Mouse (Mus musculus): Measurements from ENCODE around the gene Taf11. TPM values are rescaled to one million over a fixed set of nuclear protein-coding genes. Genes with fewer than 3 reads are reported as not detected.
A peak's percentile ranks its signal among the peaks of the same experiment; 100 is the strongest.

Gene Taf11
- 10 to 100 TPM; 27.5 to 27.6 TPM for total RNA-seq (2021)
- long read RNA-seq, experiment 1, transcript Taf11-201 (5 exons, 1,220 nt): major isoform, 11 of 13 reads
- long read RNA-seq, experiment 1, partial matches to known transcripts: 0 of 13 reads
- long read RNA-seq, experiment 1, other reads (novel, unspliced or antisense): 2 of 13 reads
- long read RNA-seq, experiment 2, transcript Taf11-201 (5 exons, 1,220 nt): major isoform, 28 of 38 reads
- long read RNA-seq, experiment 2, partial matches to known transcripts: 1 of 38 reads
- long read RNA-seq, experiment 2, other reads (novel, unspliced or antisense): 7 of 38 reads

DNA sequence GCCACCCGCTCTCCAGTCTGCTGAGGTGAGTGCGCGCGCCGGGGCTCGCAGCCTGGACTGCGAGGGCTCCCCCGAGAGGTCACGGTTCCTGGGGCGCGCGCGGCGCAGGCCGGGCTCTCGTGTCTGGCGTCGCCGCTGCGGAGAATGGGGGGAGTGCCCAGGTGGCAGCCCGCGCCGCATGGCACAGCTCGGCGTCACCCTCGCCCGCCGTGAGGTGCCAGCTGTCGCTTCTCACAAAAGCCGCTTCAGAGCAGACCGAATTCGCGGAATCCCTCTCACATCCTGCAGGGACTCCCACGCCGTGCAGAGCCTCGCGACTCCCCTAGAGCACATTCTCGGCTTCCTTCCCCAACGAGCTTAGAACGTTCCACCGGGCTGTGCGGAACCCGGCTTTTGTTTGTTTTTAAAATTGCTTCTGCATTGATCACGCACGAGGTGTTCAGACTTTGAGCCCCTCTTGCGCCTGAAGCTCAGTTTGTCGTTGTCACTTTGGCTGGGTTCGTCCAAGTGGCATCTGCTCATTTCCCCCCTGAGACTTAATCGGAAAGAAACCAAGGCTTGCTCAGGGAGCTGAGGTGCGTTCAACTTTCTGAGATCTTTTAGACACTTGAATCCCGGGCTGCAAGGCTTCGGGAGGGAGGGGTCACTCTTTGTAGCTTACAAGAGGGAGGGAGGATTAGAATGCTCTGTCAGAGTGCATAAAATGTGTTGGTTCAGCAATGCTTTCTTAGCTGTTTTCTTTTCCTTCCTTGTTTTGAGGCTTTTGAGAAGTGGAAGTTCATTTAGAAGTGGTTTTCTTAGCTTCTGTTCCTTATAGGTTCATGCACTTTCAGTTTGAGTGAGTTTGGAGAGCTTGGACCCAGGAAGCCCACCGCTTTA is at the start of gene Taf11:
Gene Taf11 (minus strand): TSS at position 223 of the 879 bp plus-strand sequence.
- peak in 1 of 2 experiments; percentile 24 for DNase-seq (ENCODE audit: low spot score in 2 of 2)

DNA sequence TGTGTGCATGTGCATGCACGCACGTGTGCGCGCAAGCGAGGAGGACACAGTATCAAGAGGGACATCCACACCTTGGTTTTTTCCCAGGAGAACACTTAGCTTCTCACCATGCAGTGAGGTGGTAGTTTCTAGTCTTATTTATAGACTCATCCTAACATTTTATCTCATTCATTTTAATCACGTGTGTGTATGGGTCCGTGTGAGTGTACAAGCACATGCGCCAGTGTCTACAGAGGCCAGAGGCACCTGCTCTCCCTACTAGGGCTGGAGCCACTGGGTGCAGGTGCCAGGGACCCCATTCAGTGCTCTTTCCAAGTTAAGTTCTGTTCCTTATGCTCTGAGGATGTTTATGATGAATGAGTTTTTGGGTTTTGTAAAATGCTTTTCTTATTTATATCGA is 48.0 kb upstream of the Taf11 start:
- no peak for DNase-seq (ENCODE audit: low spot score in 2 of 2)

GRCm38 (mm10) chr17:27954629-27955402 is 45.2 kb upstream of the Taf11 start:
- no peak for DNase-seq (ENCODE audit: low spot score in 2 of 2)

DNA sequence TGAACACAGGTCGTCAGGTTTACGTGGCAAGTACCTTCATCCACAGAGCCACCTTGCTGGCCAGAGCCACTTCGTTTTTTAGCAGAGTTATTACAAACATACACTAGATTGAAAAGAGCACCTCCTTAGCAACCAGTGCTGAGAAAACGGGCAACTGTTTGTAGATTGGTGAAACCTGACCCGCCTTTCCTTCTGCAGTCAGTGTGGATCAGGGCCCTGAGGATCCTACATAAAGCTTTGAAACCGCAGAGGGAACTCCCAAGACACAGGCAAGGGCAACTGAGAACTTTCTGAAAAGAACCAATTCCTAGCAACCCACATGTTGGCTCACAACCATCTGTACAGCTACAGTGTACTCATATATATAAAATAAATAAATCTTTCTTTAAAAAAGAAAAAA is 43.5 kb upstream of the Taf11 start:
- DNase-seq (ENCODE audit: low spot score in 2 of 2): no peak

- no peak for DNase-seq (ENCODE audit: low spot score in 2 of 2)
Measured at GRCm38 (mm10) chr17:27947155-27947554, 37.5 kb upstream of the Taf11 start.

GRCm38 (mm10) chr17:27946371-27946770 is 36.7 kb upstream of the Taf11 start:
- no peak for DNase-seq (ENCODE audit: low spot score in 2 of 2)

DNA sequence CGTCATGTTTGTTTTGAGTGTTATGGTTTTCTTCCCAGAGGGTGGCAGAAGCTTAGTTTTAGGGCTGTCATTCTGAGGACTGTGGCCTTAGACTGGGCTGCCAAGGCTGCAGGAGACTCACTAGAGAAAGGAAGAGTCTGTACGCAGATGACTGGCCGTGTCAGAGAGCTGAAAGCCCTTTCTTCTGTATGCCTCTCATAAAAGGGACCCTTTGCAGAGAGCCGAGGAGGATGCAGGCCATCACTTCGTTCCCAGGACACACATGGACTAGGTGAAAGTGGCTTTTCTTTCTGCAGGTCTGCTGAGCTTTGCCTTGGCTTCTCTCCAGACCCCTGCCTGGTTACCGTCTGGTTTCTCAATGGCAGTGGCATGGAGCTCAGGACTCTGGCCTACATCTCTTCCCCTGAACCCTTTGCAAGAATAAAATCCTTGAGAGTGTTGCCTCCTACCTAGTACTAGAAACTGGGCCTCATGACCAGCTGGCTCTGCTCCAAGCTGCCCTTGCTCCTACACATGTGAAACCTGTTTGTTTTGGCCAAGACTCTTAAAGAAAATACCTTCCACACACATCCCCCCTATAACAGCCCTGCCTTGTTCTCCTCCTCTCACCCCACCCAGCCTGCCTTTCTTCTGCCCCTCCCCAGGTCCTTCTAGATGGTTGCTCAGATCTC is 36.0 kb upstream of the Taf11 start:
- no peak for DNase-seq (ENCODE audit: low spot score in 2 of 2)

DNA sequence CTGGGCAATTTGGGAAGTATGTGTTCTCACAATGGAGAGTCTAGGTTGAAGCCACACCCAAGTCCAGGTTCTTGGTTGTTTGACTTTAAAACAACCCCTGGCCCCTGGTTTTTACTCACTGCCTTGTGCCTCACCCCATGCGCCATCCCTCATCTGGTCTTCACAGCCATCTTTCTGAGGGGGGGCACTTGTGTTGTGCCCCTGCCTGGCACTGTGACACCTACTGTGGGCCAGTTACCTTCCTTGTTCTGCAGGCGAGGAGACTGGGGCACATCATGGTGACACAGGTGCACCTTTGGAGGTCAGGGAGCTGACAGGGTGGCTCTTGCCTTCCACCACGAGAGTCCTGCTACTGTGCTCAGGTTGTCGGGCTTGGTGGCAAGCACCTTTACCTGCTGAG is 32.5 kb upstream of the Taf11 start:
- no peak for DNase-seq (ENCODE audit: low spot score in 2 of 2)

GRCm38 (mm10) chr17:27941698-27942097 is 32.1 kb upstream of the Taf11 start:
- no peak for DNase-seq (ENCODE audit: low spot score in 2 of 2)

GRCm38 (mm10) chr17:27941178-27941577 is 31.5 kb upstream of the Taf11 start:
- DNase-seq (ENCODE audit: low spot score in 2 of 2): no peak

DNA sequence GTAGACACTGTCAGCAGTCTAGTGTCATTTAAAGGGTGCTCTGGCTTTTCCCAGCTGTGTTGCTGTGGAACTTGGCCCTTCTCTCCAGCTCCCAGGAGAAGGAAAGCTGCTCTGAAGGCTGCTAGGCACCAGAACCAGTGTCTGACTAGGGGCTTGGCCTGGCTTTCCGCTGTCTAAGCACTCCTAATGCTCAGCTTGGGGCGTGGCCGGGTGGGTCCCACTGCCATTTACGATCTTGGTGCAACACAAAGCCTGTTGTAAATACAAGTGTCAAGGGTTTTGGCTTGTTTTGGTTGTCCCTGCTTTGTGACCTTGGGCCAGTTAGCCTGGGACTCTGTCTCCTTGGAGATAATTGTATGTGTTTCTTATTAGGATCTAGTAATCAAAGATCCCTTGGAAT is 30.7 kb upstream of the Taf11 start:
- no peak for DNase-seq (ENCODE audit: low spot score in 2 of 2)

GRCm38 (mm10) chr17:27939028-27939427 is 29.4 kb upstream of the Taf11 start:
- no peak for DNase-seq (ENCODE audit: low spot score in 2 of 2)

GRCm38 (mm10) chr17:27938121-27938754 is 28.6 kb upstream of the Taf11 start:
- no peak for DNase-seq (ENCODE audit: low spot score in 2 of 2)

DNA sequence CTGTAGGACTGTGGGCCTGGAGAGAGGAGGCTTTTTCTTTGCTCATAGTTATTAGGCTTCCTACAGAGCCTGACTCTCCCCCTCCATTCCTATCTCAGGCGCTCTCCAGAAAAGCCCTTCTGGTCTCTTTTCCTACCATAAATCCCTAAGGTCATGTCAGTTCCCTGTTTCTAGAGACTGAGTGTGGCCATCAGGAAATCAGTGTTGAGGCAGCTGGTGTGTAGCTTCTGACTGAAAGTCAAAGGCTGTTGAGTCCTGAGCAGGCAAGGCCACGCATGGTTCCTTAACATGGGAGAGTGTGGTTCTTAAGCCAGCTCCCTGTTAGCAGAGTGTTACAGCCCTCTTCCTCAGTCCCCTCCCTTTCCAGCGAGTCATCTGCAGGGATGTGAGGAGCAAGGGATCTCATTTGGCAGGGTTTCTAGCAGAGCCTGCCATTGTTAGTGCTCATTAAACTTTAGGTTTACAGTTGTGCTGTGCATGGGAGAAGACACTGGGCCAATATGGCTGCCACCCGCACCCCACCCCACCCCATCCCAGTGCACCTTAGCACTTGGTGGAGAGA is 27.5 kb upstream of the Taf11 start:
- no peak for DNase-seq (ENCODE audit: low spot score in 2 of 2)

GRCm38 (mm10) chr17:27935091-27935490 is 25.4 kb upstream of the Taf11 start:
- DNase-seq (ENCODE audit: low spot score in 2 of 2): no peak

- DNase-seq (ENCODE audit: low spot score in 2 of 2): no peak
Measured at GRCm38 (mm10) chr17:27934136-27934910, 24.7 kb upstream of the Taf11 start.

DNA sequence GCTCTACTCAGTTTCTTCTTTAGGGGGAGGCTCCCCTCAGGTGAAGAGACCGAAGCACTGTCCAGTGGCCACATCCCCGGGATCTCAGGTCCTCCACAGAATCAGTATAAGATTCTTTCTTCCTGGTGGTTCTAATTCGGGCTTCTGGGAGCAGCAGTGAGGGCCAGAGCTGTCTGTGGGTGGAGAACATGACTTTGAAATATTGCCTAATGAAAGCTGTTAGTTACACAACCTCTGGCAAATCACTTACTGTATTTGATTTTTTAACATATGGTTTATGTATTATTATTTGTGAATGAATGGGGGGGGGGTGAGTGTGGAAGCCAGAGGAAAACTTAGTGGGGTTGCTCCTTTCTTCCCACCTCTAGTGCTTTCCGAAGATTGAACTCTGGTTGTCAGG is 22.2 kb upstream of the Taf11 start:
- no peak for DNase-seq (ENCODE audit: low spot score in 2 of 2)

GRCm38 (mm10) chr17:27930291-27930690 is 20.6 kb upstream of the Taf11 start:
- DNase-seq (ENCODE audit: low spot score in 2 of 2): no peak

DNA sequence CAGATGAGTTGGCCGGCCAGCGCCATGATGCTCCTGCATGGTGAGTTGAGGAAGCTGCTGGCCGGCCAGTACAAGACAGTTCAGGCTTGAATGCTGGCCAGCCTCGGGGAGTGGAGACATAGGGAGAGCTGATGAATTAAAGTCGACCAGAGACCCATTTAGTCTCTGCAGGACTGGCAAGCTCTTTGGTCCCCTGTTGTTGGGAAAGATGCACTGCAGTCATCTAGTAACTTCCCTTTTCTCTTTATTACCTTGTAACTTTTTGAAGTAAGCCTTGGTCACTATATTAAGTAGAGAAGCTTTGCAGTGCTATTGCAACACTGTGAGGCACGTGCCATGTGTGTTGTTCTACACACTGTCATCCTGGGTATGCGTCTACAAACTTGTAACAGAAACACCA is 15.9 kb upstream of the Taf11 start:
- no peak for DNase-seq (ENCODE audit: low spot score in 2 of 2)

Data from adrenal gland, adult 18-20 months (tissue).